Mouse (Mus musculus) limb, embryonic 12.5 days (tissue): ENCODE measurements at regions not wholly inside any gene's neighbourhood (a gene's known extent, or its start where the extent isn't known, plus 50 kb on each side); places are given as distances from the start of the nearest gene placed in this dataset.
"Not testable (repeated sequence)": the region's sequence is repeated elsewhere in the genome, so short reads cannot be mapped to it uniquely, and the experiment has no call there.

Experiments
- ATAC-seq: fragments of 200-750 bp; cut with Nextera tagmentation; 2 replicates; pipeline ENCODE4 v1.8.0; 2017; ENCODE audit warnings: low read depth, moderate TSS enrichment; ENCODE audit not compliant: insufficient number of reproducible peaks, insufficient read depth, low FRiP score, low TSS enrichment
- H3K27ac ChIP-seq: fragments of 300-500 bp; sonication (generic); 2 replicates; pipeline ENCODE4 v1.5.1; 2016; ENCODE audit warnings: mild to moderate bottlenecking, moderate library complexity
- H3K27me3 ChIP-seq: fragments of 300-500 bp; sonication (generic); 2 replicates; pipeline ENCODE4 v1.6.1; 2016; ENCODE audit warnings: mild to moderate bottlenecking, moderate library complexity
- H3K36me3 ChIP-seq: fragments of 300-500 bp; sonication (generic); 2 replicates; pipeline ENCODE4 v1.6.1; 2016; ENCODE audit warnings: mild to moderate bottlenecking, moderate library complexity
- H3K4me1 ChIP-seq: fragments of 300-500 bp; sonication (generic); replicated peaks from 2 replicates; pipeline ENCODE4 v1.6.1; 2016
- H3K4me2 ChIP-seq: fragments of 300-500 bp; sonication (generic); 2 replicates; pipeline ENCODE4 v1.6.1; 2016; ENCODE audit warnings: mild to moderate bottlenecking, moderate library complexity
- H3K4me3 ChIP-seq: fragments of 300-500 bp; sonication (generic); replicated peaks from 2 replicates; pipeline ENCODE4 v1.5.1; 2016; ENCODE audit warnings: mild to moderate bottlenecking
- H3K9ac ChIP-seq: fragments of 300-500 bp; sonication (generic); replicated peaks from 2 replicates; pipeline ENCODE4 v1.6.1; 2016; ENCODE audit warnings: mild to moderate bottlenecking, moderate library complexity
- H3K9me3 ChIP-seq: fragments of 300-500 bp; sonication (generic); 2 replicates; pipeline ENCODE4 v1.6.1; 2016; ENCODE audit warnings: mild to moderate bottlenecking, moderate library complexity
- WGBS: fragments of 180-500 bp; shearing (Covaris S2); methylation state at CpG from one replicate; pipeline ENCODE4 v1.1.7; 2016; 5-methylcytosine and 5-hydroxymethylcytosine counted together

DNA sequence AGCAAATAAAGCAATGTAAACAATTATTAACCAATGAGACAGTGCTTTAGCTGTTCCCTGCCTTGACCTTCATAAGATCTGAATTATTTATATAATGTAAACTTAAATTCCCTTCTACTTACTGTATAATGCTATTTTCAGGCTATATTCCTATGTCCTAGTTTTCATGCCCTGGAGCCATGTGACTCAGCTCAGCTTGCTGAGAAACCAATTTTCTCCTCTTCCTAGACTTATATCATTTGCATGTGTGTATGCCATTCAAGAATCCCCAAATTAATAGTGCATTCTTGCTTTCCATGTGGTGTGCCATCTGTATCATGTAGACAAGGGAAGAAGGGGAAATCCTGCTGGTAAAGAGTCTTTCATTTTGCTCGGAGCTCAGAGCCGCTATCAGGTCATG is 166.7 kb upstream of the Trim24 start:
- Histone ChIP-seq H3K9ac (no peak overlapping the region), H3K36me3 (no peaks in the 10 kb centered on the region), H3K4me1 (no peaks in the 10 kb centered on the region), H3K4me3 (no peak overlapping the region), H3K27ac (no peak overlapping the region), H3K4me2 (no peak overlapping the region), H3K9me3 (peaks cover 4% of the 10 kb centered on the region; the same call in 1 of the 2 replicates), H3K27me3 (no peaks in the 10 kb centered on the region)
- 97% methylated on average over 2 of the region's 2 CpGs for WGBS
- ATAC-seq = no peak

DNA sequence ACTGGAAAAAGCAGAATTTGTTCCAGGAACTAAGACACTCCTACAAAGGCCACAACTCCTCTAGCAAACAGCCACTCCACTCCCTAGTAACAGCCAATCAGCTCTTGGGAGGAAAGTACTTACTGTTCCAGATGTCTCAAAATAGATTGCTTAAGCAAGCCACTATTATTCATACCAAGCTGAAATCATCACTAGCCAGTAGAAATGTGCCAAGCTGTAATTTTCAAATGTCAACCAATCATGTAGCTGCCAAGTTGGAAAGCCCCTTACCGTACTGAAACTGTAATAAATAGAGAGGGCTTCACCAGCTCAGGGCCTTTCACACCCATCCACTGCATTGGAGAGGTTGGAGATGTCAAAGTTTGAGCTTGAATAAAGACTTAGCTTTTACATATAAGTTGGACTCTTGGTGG is 164.9 kb upstream of the Trim24 start:
- Histone ChIP-seq H3K36me3 (no peaks in the 10 kb centered on the region), H3K9ac (no peak overlapping the region), H3K4me2 (no peak overlapping the region), H3K27me3 (no peaks in the 10 kb centered on the region), H3K27ac (no peak overlapping the region), H3K4me3 (no peak overlapping the region), H3K4me1 (no peaks in the 10 kb centered on the region), H3K9me3 (peaks cover 4% of the 10 kb centered on the region; the same call in 1 of the 2 replicates)
- ATAC-seq = no peak
- WGBS = 89% methylated on average over 1 of the region's 1 CpGs

DNA sequence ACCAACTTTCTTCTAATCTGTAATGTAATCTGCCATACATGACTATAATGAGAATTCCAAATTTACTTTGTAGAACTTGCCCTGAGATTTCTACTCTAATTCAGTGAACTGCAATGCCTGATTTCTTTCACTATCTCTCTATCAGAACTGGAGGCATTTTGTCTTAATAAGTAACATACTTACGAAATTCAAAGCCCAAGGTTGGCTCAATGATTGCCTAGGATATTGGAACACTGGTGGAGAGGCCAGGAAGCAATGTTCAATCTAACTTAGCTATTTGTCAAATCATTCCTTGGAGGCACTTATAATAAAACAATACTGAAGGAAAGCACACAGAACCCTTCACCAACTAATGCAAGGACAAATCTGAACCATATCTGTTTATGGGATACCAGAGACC is 162.9 kb upstream of the Trim24 start:
- 77% methylated on average over 1 of the region's 1 CpGs for WGBS
- ATAC-seq, H3K27ac ChIP-seq, H3K9ac ChIP-seq, H3K4me2 ChIP-seq, H3K27me3 ChIP-seq, H3K4me3 ChIP-seq, H3K4me1 ChIP-seq, H3K36me3 ChIP-seq, H3K9me3 ChIP-seq: not testable (repeated sequence)

DNA sequence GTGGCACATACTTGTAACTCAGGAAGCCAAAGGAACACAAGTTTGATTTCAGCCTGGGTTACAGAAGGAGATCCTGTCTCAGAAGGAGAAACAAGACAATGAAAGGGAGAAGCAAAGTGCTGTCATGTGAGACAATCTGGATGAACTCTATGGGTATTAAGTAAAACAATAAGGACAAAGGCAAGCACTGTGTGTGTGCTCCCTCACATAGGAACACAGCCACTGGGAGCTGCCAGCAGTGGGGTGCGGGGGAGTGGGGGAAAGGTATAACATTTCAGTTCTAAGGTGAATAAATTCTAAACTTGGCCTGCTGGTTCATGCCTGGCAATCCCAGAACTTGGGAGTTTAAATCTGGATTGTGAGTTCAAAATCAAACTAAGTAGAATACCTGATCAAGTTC is 158.8 kb upstream of the Trim24 start:
- H3K9ac ChIP-seq = no peak overlapping the region
- ATAC-seq = no peak

DNA sequence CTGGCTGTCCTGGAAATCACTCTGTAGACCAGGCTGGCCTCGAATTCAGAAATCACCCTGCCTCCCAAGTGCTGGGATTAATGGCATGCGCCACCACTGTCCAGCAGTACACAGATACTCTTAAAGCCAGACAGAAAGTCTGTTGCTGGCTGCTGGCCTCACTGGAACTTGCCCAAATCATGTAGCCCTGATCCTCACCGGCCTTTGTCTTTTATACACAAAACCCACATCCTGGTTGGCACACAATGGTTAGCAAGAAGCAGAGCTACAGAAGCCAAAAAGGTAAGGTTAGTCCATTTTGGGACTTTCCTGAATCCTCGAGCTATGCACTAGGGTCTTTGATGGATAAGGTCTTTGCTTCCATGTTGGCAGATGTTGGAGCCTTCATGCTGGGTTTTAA is 157.2 kb upstream of the Trim24 start:
- Histone ChIP-seq H3K4me2 (no peak overlapping the region), H3K4me3 (no peak overlapping the region), H3K9ac (no peak overlapping the region), H3K27ac (no peak overlapping the region), H3K9me3 (no peaks in the 10 kb centered on the region), H3K4me1 (no peaks in the 10 kb centered on the region; the same call in 1 of the 2 replicates), H3K36me3 (no peaks in the 10 kb centered on the region), H3K27me3 (no peaks in the 10 kb centered on the region)
- WGBS = 78% methylated on average over 4 of the region's 4 CpGs
- no peak for ATAC-seq

More for the DNA sequence above, 158.8 kb upstream of the Trim24 start:
- no peak overlapping the region for H3K4me3 ChIP-seq
- H3K27ac ChIP-seq = no peak overlapping the region
- H3K9me3 ChIP-seq = peaks cover 3% of the 10 kb centered on the region; the same call in 1 of the 2 replicates
- no peaks in the 10 kb centered on the region for H3K27me3 ChIP-seq
- no peaks in the 10 kb centered on the region for H3K36me3 ChIP-seq
- H3K4me1 ChIP-seq = no peaks in the 10 kb centered on the region; the same call in 1 of the 2 replicates
- 91% methylated on average over 1 of the region's 1 CpGs for WGBS
- no peak overlapping the region for H3K4me2 ChIP-seq

DNA sequence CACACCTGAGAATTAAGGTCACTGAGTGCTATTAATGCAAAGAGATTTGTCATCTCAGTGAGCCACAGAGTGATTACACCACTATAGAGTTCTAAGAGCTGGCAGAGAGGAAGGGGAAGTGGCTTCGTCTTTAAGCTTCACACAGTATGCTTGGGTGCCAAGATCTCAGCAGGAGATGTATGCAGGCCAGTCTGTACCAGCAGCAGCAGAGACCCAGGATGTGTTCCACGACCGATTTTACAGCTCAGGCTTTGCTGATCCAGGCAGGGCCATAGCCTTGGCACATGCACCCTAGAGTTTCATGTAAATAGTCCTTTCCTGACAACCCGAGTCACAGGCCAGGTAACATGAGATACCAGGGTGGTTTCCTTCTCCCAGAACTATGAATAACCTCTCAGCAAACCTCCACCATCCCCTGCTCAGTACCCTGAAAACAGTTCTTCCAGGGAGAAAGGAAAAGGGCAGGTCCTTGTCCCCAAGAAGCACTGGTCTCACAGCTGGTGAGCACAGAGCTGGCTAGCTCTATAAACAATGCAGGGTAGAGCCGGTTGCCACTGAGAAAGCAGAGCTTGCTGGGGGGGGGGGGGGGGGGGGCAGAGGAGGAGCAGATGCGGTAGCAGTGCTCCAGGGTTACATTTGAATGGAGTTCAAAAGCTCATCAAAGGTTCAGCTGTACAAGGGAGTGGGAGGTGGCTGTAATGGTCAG is 156.2 kb upstream of the Trim24 start:
- Histone ChIP-seq H3K4me1 (no peaks in the 10 kb centered on the region; the same call in 1 of the 2 replicates), H3K27me3 (no peaks in the 10 kb centered on the region), H3K9ac (no peak overlapping the region), H3K9me3 (no peaks in the 10 kb centered on the region), H3K4me3 (no peak overlapping the region), H3K36me3 (no peaks in the 10 kb centered on the region), H3K4me2 (no peak overlapping the region), H3K27ac (no peak overlapping the region)
- 12% methylated on average over 6 of the region's 6 CpGs for whole genome bisulfite sequencing
- no peak for ATAC-seq

DNA sequence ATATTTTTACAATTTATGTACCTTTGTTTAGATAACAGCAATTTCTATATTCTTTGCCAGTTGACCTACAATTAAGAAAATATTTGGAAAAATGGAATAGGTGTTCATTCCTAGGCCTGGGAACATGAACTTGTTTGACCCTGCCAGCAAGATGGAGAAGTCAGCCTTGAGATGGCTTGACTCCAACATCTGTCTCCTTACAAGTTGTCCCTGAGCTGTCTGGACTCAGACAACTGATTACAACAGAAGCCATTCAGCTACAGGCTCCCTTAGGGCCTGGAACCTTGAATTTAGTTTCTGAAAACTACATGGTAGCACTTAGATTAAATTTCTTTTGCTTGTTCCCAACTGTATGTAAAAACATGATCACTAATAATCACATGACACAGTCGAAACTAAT is 148.9 kb upstream of the Trim24 start:
- ATAC-seq = no peak
- Histone ChIP-seq H3K9me3 (no peaks in the 10 kb centered on the region), H3K9ac (no peak overlapping the region), H3K4me3 (no peak overlapping the region), H3K4me1 (no peaks in the 10 kb centered on the region), H3K27ac (no peak overlapping the region), H3K36me3 (no peaks in the 10 kb centered on the region), H3K27me3 (no peaks in the 10 kb centered on the region), H3K4me2 (no peak overlapping the region)
- WGBS = 81% methylated on average over 1 of the region's 1 CpGs

DNA sequence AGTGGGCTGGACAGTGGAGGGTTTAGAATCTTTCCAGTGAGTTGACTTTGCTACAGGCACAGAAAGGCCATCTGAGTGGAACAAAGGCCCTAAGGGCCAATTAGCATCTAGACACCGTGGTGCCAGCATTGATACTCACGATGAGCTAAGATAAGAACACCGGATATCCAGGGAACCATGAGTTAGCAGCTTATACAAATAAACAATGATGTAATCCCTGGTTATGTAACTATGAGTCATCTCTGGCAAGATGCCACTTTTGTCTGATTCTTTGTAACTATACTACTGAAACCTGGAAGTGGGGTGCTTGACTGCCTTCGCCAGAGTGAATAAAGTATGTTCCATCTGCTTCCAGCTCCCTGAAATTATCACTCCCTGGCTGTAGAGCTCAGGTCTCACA is 147.3 kb upstream of the Trim24 start:
- WGBS = 82% methylated on average over 4 of the region's 4 CpGs

DNA sequence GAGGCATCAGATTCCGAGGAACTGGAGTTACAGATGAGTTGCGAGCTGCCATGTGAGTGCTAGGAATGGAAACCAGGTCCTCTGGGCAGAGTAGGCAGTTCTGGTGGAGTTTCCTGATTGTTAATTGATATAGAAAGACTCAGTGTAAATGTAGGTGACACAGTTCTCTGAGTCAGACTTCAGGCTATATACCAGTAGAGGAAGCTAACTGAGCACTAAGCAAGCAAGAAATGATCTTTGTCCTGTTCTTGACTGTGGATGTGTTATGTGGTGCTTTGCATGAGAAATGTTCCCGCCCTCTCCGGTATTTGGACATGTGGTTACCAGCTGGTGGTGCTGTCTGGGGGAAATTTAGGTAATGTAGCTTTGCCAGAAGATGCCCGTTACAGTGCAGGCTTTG is 146.4 kb upstream of the Trim24 start:
- H3K36me3 ChIP-seq = no peaks in the 10 kb centered on the region
- no peak overlapping the region for H3K4me2 ChIP-seq
- no peaks in the 10 kb centered on the region for H3K4me1 ChIP-seq
- ATAC-seq = no peak
- no peaks in the 10 kb centered on the region for H3K27me3 ChIP-seq
- H3K27ac ChIP-seq = no peak overlapping the region
- WGBS = 85% methylated on average over 5 of the region's 5 CpGs
- no peak overlapping the region for H3K4me3 ChIP-seq
- H3K9ac ChIP-seq = no peak overlapping the region
- no peaks in the 10 kb centered on the region for H3K9me3 ChIP-seq

More for the DNA sequence above, 147.3 kb upstream of the Trim24 start:
- Histone ChIP-seq H3K27me3 (no peaks in the 10 kb centered on the region), H3K9ac (no peak overlapping the region), H3K4me3 (no peak overlapping the region), H3K36me3 (no peaks in the 10 kb centered on the region), H3K4me1 (no peaks in the 10 kb centered on the region), H3K9me3 (no peaks in the 10 kb centered on the region), H3K4me2 (no peak overlapping the region), H3K27ac (0 out of 2 replicates have a peak overlapping the region, but pooled peaks have one; percentile 12)
- no peak for ATAC-seq

DNA sequence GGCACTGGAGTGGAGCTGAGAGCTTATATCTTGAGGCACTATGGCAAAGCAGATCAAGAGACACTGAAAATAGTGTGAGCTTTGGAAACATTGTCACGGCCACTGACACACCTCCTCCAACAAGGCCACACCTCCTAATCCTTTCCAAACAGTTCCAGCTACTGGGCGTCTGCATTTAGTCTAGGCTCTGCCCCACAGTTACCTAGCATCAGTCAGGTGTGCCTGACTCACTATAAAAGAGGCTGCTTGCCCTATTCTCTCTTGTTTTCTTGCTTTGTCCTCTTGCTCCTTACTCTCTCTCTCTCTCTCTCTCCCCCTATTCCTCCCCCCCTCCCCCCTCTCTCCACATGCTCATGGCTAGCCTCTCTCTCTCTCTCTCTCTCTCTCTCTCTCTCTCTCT is 142.0 kb upstream of the Trim24 start:
- H3K27me3 ChIP-seq = no peaks in the 10 kb centered on the region
- H3K4me2 ChIP-seq = no peak overlapping the region
- no peak overlapping the region for H3K4me3 ChIP-seq
- ATAC-seq = no peak
- no peak overlapping the region for H3K9ac ChIP-seq
- 87% methylated on average over 2 of the region's 2 CpGs for WGBS
- H3K27ac ChIP-seq = no peak overlapping the region
- H3K9me3 ChIP-seq = no peaks in the 10 kb centered on the region
- H3K36me3 ChIP-seq = no peaks in the 10 kb centered on the region
- peaks cover 14% of the 10 kb centered on the region for H3K4me1 ChIP-seq

DNA sequence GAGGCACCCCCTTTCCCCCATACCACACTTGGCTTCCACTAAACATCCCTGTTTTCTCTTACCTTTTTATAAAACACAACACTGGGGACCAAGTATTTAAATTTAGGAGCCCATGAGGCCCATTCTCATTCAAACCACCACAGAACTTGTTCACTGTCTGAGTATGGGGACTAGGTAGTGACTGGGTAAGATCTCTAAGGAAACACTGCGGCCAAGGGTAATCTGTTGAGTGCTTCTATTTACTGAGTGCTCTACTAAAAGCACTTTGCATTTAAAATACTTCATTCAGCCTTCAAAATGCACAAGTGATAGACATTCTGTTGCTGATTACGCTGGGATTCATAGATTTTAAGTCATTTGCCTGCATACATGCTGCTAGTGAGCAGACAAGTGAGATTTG is 141.4 kb upstream of the Trim24 start:
- no peak for ATAC-seq
- WGBS = 92% methylated on average over 2 of the region's 2 CpGs
- H3K27me3 ChIP-seq = no peaks in the 10 kb centered on the region

More for the DNA sequence above, 141.4 kb upstream of the Trim24 start:
- Histone ChIP-seq H3K4me2 (no peak overlapping the region), H3K9me3 (no peaks in the 10 kb centered on the region), H3K36me3 (no peaks in the 10 kb centered on the region), H3K9ac (no peak overlapping the region), H3K4me3 (no peak overlapping the region), H3K4me1 (peaks cover 14% of the 10 kb centered on the region), H3K27ac (no peak overlapping the region)
